Mouse (Mus musculus): ENCODE measurements around the gene Spryd3.

DNA sequence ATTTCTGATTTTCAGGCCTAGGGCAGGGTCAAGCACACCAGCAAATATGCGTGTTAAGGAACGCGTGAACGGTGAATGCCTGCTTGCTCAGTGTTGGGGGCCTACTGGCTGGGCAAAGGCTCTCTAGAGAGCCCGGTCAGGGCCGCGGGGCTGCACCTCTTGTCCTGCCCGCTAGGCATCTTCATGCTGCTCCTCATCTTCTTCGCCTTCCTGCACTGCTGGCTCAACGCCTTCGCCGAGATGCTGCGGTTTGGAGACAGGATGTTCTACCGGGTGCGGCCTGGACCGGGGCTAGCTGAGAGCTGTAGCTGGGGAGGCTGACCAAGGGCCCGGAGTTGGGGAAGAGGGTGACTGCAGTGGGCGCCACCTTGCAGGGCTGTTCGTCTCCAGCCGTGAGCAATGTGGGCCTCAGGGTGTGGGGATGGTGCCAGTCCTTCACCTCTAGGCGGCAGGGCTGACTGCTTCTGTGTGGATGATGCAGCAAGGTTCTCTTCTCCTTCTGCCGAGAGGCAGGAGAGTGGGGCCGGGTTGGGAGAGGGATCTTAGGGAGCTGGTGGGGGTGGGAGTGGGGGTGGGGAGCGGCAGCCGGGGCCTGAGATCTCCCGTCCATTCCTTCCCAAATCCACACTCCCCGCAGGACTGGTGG is 24.5 kb upstream of the Spryd3 start:
- no peak for TF ChIP-seq POLR2A (IDR thresholded peaks at IDR 0.05; ENCODE audit: low read depth, low read length)
- TF ChIP-seq CTCF (IDR thresholded peaks at IDR 0.05; ENCODE audit: borderline replicate concordance, insufficient read depth, low read length) = no peak

Measured in embryonic fibroblast, embryonic 13.5 days (primary cell).